Comparison of ENCODE assay signal across 8 mouse cellular contexts in the genomic region with DNA sequence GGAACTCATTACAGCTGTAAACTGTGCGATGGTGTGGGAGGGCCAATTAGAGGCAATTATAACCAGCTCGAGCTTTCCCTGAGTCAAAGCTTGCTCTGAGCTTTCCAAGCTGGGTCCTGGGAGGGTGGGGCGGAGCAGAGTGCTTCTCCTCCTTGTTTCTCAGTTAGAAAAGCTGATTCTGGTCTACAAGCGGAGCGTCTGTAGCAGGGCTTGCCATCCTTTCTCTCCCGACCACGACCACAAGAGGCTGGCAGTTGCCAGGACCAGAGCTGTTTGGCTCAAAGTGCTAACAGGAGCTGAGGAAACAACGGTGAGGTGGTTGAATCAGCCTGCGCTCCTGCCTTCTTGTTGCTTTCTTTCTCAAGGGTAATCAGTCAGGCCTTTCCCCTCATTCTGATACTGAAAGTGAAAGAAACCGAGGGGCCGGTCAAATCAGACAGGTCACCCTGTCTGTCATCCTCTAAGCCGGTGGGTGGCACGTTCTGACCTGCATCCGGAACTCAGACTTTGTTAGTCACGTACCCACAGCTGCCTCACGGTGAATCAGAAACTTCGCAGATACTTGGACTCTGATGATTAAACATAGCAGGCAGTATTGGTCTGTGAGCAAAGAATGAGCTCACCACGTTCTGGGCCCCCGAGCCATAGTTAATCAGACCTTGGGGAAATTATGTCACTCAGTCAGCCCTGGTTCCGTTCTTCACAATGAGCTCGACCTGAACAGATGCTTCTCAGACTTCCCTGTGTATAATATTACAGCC.
A peak's percentile ranks its signal among the peaks of the same experiment; 100 is the strongest.
DNase-seq lines count a peak whose midpoint lies in the region; ATAC-seq and TF ChIP-seq lines count a peak whose summit lies in the region.

No protein-coding gene starts in this region.

- H3K9me3 ChIP-seq in limb, embryonic 10.5 days (replicated peaks), result no peaks in the 10 kb centered on the region; the same call in 1 of the 2 replicates
- H3K9me3 ChIP-seq in midbrain, embryonic 12.5 days, result peaks cover 6% of the 10 kb centered on the region; the same call in 1 of the 2 replicates

- ATAC-seq in inflammation-experienced regulatory T-cells, adult 6 months, result peak; percentile 92
- ATAC-seq in midbrain, embryonic 12.5 days (ENCODE audit: low FRiP score, low read depth), result 0 out of 2 replicates have a peak, but pooled peaks have one; percentile 41

- no peaks in the 10 kb centered on the region for H3K27me3 ChIP-seq in limb, embryonic 10.5 days (ENCODE audit: low read depth, poor library complexity, severe bottlenecking)
- H3K27me3 ChIP-seq in midbrain, embryonic 12.5 days, result no peaks in the 10 kb centered on the region
- H3K27me3 ChIP-seq in spleen, adult 2 months (ENCODE audit: control insufficient read depth, insufficient read depth, low read length), result no peaks in the 10 kb centered on the region

- no peaks in the 10 kb centered on the region for H3K36me3 ChIP-seq in limb, embryonic 10.5 days
- no peaks in the 10 kb centered on the region for H3K36me3 ChIP-seq in midbrain, embryonic 12.5 days
- no peaks in the 10 kb centered on the region for H3K36me3 ChIP-seq in spleen, adult 2 months (ENCODE audit: control insufficient read depth, insufficient read depth, low read length)

- peak; percentile 24; the same call in 1 of the 2 replicates for TF ChIP-seq CTCF in layer of hippocampus, adult 2 months (conservative IDR thresholded peaks at IDR 0.05)
- TF ChIP-seq CTCF in spleen, adult 2 months (IDR thresholded peaks at IDR 0.05; ENCODE audit: extremely low read depth, insufficient read depth, insufficient read length, insufficient replicate concordance), result no peak

- H3K4me1 ChIP-seq in brown adipose tissue, adult 24 weeks (ENCODE audit: control insufficient read depth, insufficient read depth, insufficient read length, low read length), result peaks cover 31% of the 10 kb centered on the region
- peaks cover 18% of the 10 kb centered on the region for H3K4me1 ChIP-seq in limb, embryonic 10.5 days
- peaks cover 25% of the 10 kb centered on the region for H3K4me1 ChIP-seq in midbrain, embryonic 12.5 days
- no peaks in the 10 kb centered on the region for H3K4me1 ChIP-seq in spleen, adult 2 months (ENCODE audit: control insufficient read depth, insufficient read depth, insufficient read length)

- no peak for TF ChIP-seq POLR2A in spleen, adult 2 months (IDR thresholded peaks at IDR 0.05; ENCODE audit: low read depth, low read length)

- 35% methylated on average over 21 of the region's 21 CpGs for WGBS in limb, embryonic 10.5 days
- WGBS in midbrain, embryonic 12.5 days, result 31% methylated on average over 21 of the region's 21 CpGs
- 6% methylated on average over 21 of the region's 21 CpGs for WGBS in spleen, adult 2 months

- peak overlapping the region; percentile 36 for H3K4me3 ChIP-seq in layer of hippocampus, adult 2 months
- H3K4me3 ChIP-seq in brown adipose tissue, adult 24 weeks (ENCODE audit: insufficient read depth, low read depth, low read length), result peak overlapping the region; percentile 48
- H3K4me3 ChIP-seq in limb, embryonic 10.5 days, result peak overlapping the region; percentile 28
- H3K4me3 ChIP-seq in midbrain, embryonic 12.5 days, result no peak overlapping the region
- H3K4me3 ChIP-seq in spleen, adult 2 months (ENCODE audit: extremely low read depth, insufficient read depth, insufficient read length), result peak overlapping the region; percentile 56

- peak overlapping the region; percentile 38 for H3K4me2 ChIP-seq in midbrain, embryonic 12.5 days (replicated peaks)

- DNase-seq in layer of hippocampus, adult 2 months (ENCODE audit: low spot score in 2 of 2), result peak in 1 of 2 experiments; percentile 47
- no peak for DNase-seq in layer of hippocampus, postnatal 36 days
- peak; percentile 20 for DNase-seq in gastrocnemius, postnatal 10 days
- no peak for DNase-seq in limb, embryonic 10.5 days (ENCODE audit: low spot score)
- peak; percentile 48 to 56 for DNase-seq in spleen, adult 2 months (ENCODE audit: low read depth in 1 of 2, low spot score in 2 of 2)

- no peak overlapping the region for H3K9ac ChIP-seq in midbrain, embryonic 12.5 days (replicated peaks)

- H3K27ac ChIP-seq in layer of hippocampus, adult 2 months, result peak overlapping the region; percentile 87
- H3K27ac ChIP-seq in brown adipose tissue, adult 24 weeks (replicated peaks; ENCODE audit: low read depth, low read length), result peak overlapping the region; percentile 88
- H3K27ac ChIP-seq in limb, embryonic 10.5 days, result peak overlapping the region; percentile 37
- H3K27ac ChIP-seq in midbrain, embryonic 12.5 days (replicated peaks), result no peak overlapping the region
- H3K27ac ChIP-seq in spleen, adult 2 months (ENCODE audit: insufficient read depth, low read length), result peak overlapping the region; percentile 71

Comparison
In these comparisons a context has a peak if more than half of its experiments do, and no peak if none do; other contexts are left out.
1. DNase-seq: peak in gastrocnemius, postnatal 10 days (single experiment) and spleen, adult 2 months (2 of 2); none in layer of hippocampus, postnatal 36 days (0 of 2) and limb, embryonic 10.5 days (single experiment).